Mouse (Mus musculus) ZHBTc4 (cell line): ENCODE measurements around the gene Olfr1058.
"Not testable (repeated sequence)": the region's sequence is repeated elsewhere in the genome, so short reads cannot be mapped to it uniquely, and the experiment has no call there.

Experiments
- DNase-seq: peaks from one replicate; pipeline ENCODE4 v3.0.0-alpha.2; 2011; ENCODE audit warnings: low read depth, low spot score

Olfr1058 gene

DNA sequence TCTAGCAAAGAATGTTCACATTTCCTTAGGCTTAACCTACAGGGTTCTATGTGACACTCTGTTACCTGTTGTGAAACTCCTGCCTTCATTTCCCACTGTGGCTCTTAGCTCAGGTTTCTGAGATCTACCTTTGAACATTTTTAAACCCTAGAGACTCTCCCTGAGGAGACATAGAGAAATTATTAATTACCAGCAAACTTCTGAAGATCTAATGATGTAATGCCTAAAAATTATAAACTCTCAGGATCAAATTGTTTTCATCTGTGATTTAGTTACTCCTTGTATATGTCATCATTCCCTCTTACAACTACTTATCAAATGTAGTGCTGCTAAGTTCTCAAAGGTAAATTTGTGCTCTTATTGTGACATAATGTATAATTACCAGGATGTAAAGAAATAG is at the start of gene Olfr1058:
Gene Olfr1058, minus strand, starts transcription at position 101 of the 400 bp plus-strand sequence.
- not testable (repeated sequence) for DNase-seq

DNA sequence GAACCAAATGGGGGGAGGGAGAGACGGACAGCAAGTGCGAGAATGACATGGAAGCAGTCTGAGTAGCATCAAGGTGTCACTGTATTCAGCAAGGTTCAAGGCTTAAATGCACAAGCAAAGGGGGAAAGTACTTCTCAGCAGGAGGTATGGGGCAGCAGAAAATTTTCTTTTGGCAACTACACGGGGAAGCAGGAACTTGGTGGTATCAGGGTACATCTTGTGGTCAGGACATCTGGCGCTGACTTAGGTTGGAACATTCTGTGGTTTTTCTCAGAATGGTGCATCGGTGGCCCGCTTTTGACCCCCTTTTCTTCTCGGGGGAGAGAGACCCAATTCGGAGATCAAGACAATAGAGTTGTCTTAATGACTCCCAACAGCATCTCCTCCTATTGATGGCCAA is 40.1 kb upstream of the Olfr1058 start:
- not testable (repeated sequence) for DNase-seq

DNA sequence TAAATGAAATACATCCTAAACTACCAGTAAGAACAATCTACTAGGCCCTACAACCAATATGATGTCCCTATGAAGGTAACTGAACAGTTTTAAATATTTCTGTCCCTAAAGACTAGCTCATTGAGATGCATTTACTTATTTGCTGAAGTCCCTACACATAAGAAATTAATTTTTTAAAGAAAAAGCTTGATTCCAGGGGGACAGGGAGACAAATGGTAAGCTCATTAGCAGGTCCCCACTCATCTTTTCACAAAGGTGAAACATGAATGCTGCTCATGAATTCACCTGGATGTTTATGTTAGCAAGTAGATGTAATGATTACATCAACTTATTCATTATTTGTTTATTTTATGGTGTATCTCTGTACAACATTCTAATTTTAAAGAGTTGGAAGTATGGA is 38.3 kb upstream of the Olfr1058 start, which contains the start of gene Olfr1062:
Gene Olfr1062, minus strand, starts transcription at position 101 of the 400 bp plus-strand sequence.
- DNase-seq: not testable (repeated sequence)

DNA sequence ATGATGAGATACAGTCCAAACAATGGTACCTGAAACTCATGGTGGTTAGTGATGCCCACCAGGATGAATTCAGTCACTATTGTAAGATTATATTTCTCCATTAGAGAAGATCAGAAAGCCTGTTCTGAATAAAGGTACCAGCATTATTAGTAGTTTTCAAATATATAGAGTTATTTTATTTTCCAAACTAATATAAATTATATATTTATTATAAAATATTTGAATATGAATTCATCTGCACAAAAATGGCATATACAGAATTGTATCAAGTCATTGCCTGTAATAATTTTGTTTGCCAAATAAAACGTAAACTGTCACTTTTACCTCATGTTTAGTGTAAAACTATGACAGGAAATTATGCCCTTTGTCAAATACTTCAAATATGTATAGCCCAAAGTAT is 25.6 kb upstream of the Olfr1058 start, which contains the start of gene Olfr1061:
Gene Olfr1061, minus strand, starts transcription at position 101 of the 400 bp plus-strand sequence.
- DNase-seq: no peak

DNA sequence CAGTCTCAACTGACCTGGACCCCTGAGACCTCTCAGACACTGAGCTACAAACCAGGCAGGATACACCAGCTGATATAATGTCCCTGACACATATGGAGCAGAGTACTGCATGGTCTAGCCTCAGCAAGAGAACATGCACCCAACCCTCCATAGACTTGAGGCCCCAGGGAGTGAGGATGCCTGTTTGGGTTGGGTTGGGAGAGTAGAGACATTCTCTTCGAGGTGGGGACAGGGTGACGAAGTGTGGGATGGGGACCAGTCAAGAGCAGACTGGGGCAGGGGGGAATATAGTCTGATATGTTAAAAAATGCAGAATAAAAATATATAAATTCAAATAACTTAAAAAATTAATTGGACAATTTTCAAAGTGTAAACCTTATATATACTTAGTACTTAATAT is 6.8 kb upstream of the Olfr1058 start:
- DNase-seq: no peak

DNA sequence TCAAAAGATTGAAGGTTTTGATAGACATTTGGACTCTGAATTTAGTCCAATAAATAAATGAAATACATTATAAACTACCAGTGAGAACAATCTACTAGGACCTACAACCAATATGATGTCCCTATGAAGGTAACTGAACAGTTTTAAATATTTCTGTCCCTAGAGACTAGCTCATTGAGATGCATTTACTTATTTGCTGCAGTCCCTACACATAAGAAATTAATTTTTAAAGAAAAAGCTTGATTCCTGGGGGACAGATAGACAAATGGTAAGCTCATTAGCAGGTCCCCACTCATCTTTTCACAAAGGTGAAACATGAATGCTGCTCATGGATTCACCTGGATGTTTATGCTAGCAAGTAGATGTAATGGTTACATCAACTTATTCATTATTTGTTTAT is 10.1 kb downstream of the Olfr1058 start, which contains the start of gene Olfr1057:
Gene Olfr1057, minus strand, starts transcription at position 101 of the 400 bp plus-strand sequence.
- no peak for DNase-seq

DNA sequence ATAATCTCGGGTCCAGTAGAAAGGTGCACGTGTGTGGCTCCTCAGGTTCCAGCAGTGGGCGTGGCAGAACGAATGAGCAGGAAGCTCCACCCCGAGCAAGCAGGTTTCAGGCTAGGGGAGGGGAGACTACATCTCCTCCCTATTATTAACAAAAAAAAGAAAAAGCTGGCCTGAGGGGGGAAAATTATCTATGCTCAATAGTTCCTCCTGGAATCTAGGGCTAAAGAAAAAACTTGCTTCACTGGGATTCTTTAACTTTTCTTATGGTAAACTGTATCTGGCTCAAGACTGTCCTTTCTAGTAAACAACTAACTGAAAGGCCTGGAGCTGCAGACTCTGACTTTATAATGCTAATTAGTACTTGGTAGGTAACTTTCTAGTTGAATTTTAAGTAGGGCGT is 22.0 kb downstream of the Olfr1058 start:
- DNase-seq: peak; percentile 76

DNA sequence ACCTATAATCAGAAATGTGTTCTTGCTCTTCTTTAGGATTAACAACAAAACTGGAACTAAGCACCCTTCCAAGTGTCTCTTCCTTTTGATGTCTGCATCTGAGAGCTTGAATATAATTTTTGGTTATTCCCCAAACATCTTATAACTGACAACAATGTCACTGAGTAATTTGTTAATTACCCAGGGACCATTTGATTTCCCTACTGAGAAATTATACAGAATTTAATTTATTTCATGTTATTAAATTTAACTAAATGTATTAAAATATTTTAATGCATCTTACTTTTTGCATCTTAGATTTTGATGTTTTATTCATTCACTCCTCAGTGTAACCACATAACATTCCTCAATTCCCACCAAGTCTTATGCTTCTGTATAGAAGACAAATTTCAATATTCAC is 26.0 kb downstream of the Olfr1058 start, which contains the start of gene Olfr1056:
Gene Olfr1056, minus strand, starts transcription at position 101 of the 400 bp plus-strand sequence.
- DNase-seq: no peak

DNA sequence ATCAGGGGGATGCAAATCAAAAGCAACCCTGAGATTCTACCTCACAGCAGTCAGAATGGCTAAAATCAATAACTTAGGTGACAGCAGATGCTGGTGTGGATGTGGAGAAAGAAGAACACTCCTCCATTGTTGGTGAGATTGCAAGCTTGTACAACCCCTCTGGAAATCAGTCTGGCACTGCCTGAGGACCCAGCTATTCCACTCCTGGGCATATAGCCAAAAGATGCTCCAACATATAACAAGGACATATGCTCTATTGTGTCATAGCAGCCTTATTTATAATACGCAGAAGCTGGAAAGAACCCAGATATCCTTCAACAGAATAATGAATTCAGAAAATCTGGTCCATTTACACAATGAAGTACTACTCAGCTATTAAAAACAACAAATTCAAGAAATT is 36.6 kb downstream of the Olfr1058 start:
- not testable (repeated sequence) for DNase-seq

DNA sequence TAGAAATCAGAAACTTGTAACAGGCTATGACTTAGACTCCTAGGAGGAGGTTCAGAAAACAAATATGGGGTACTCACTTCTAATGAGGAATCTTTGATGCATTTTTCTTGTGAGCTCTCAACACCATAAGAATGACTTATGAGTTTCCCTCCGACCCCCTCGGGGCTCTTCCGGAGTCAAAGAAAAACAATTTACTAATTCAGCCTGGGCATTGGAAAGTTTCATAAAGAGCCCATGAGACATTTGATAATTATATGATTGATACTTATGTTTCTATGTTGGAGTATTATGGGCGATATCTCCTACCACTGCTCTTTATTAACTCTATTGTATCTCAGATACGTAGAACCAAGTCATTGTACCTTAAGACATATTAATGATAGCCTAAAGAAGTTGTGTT is 38.2 kb downstream of the Olfr1058 start, which contains the start of gene Olfr1055:
Gene Olfr1055, minus strand, starts transcription at position 101 of the 400 bp plus-strand sequence.
- no peak for DNase-seq

DNA sequence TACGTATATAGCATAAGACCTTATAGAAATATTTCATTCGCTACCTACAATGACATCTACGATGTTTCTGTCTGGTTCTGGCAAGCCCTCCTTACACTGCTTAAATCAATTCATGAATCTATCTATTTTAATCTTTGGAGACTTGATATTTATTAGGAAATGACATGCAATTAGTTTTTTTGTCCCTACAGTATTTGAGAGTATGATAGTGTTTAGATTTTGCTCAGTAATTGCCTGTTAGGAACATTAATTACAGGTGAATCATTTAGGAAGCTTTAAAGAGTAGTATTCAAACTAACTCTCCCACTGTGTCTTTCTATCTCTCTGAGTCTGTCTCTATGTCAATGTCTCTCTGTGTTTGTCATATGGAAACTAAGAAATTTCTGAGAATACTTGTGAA is 53.0 kb downstream of the Olfr1058 start, which contains the start of gene Olfr1054:
Gene Olfr1054, minus strand, starts transcription at position 101 of the 400 bp plus-strand sequence.
- no peak for DNase-seq
